Mouse (Mus musculus) retina, postnatal 7 days (tissue): ENCODE data around the gene Gm45713.
A peak's percentile ranks its signal among the peaks of the same experiment; 100 is the strongest.
"Not testable (repeated sequence)": the region's sequence is repeated elsewhere in the genome, so short reads cannot be mapped to it uniquely, and the experiment has no call there.

Experiments
- DNase-seq: peaks from one replicate; pipeline ENCODE4 v3.0.0-alpha.2; 2012; ENCODE audit warnings: low read depth, low spot score

Gm45713 gene

GRCm38 (mm10) chr7:45098541-45099240, 37.3 kb downstream of the Gm45713 start:
- no peak for DNase-seq

GRCm38 (mm10) chr7:45097479-45097878, 38.6 kb downstream of the Gm45713 start:
- no peak for DNase-seq

GRCm38 (mm10) chr7:45095965-45096364, 40.1 kb downstream of the Gm45713 start:
- DNase-seq: not testable (repeated sequence)

GRCm38 (mm10) chr7:45095367-45095766, 40.7 kb downstream of the Gm45713 start:
- no peak for DNase-seq

GRCm38 (mm10) chr7:45094121-45094520, 41.9 kb downstream of the Gm45713 start:
- DNase-seq: no peak

- no peak for DNase-seq
Measured at GRCm38 (mm10) chr7:45093516-45093905, 42.5 kb downstream of the Gm45713 start.

GRCm38 (mm10) chr7:45092828-45093515, 43.1 kb downstream of the Gm45713 start:
- DNase-seq: no peak

- peak; percentile 62 for DNase-seq
Measured at GRCm38 (mm10) chr7:45092048-45092447, 44.0 kb downstream of the Gm45713 start, which contains the start of gene Rcn3. Gene Rcn3 (minus strand): TSS chr7:45092221.

GRCm38 (mm10) chr7:45091001-45091990, 44.7 kb downstream of the Gm45713 start:
- no peak for DNase-seq

GRCm38 (mm10) chr7:45090251-45090977, 45.6 kb downstream of the Gm45713 start:
- no peak for DNase-seq

- DNase-seq: no peak
Measured at GRCm38 (mm10) chr7:45088597-45088996, 47.4 kb downstream of the Gm45713 start.

- DNase-seq: no peak
Measured at GRCm38 (mm10) chr7:45086084-45086483, 49.9 kb downstream of the Gm45713 start.

GRCm38 (mm10) chr7:45083300-45083890, 52.6 kb downstream of the Gm45713 start:
- no peak for DNase-seq

- DNase-seq: no peak
Measured at GRCm38 (mm10) chr7:45082401-45083299, 53.4 kb downstream of the Gm45713 start.

GRCm38 (mm10) chr7:45081016-45081415, 55.0 kb downstream of the Gm45713 start:
- DNase-seq: no peak

- DNase-seq: peak; percentile 78
Measured at GRCm38 (mm10) chr7:45079856-45080255, 56.2 kb downstream of the Gm45713 start.

GRCm38 (mm10) chr7:45078513-45078912, 57.5 kb downstream of the Gm45713 start:
- peak; percentile 51 for DNase-seq

GRCm38 (mm10) chr7:45077829-45078228, 58.2 kb downstream of the Gm45713 start:
- DNase-seq: no peak

GRCm38 (mm10) chr7:45077322-45077721, 58.7 kb downstream of the Gm45713 start:
- DNase-seq: no peak

- DNase-seq: no peak
Measured at GRCm38 (mm10) chr7:45076501-45076900, 59.5 kb downstream of the Gm45713 start.
